Mouse (Mus musculus): ENCODE measurements at regions not wholly inside any gene's neighbourhood (a gene's known extent, or its start where the extent isn't known, plus 50 kb on each side); places are given as distances from the start of the nearest gene placed in this dataset.

- TF ChIP-seq NANOG (IDR thresholded peaks at IDR 0.05; ENCODE audit: borderline replicate concordance, low read length) (no peak), CTCF (conservative IDR thresholded peaks at IDR 0.05; ENCODE audit: low read length) (no peak), POU5F1 (IDR thresholded peaks at IDR 0.05; ENCODE audit: borderline replicate concordance, low read length) (no peak)
These were observed 266.4 kb upstream of the Id2 start for GRCm38 (mm10) chr12:25363341-25363740.
